Mouse (Mus musculus): ENCODE measurements around the gene Chpf2. TPM values are rescaled to one million over a fixed set of nuclear protein-coding genes. Genes with fewer than 3 reads are reported as not detected.

Chpf2 gene
- total RNA-seq, 2 experiments from 2014 or later: 34.5 to 39.7 TPM

GRCm38 (mm10) chr5:24589511-24590500, 3.3 kb downstream of the Chpf2 start:
- no peak for DNase-seq (ENCODE audit: low spot score in 2 of 2)

GRCm38 (mm10) chr5:24591268-24591721, 4.8 kb downstream of the Chpf2 start:
- DNase-seq (ENCODE audit: low spot score in 2 of 2): peak in 1 of 2 experiments; percentile 57

GRCm38 (mm10) chr5:24591796-24592470, 5.4 kb downstream of the Chpf2 start:
- DNase-seq (ENCODE audit: low spot score in 2 of 2): peak in 1 of 2 experiments; percentile 33

GRCm38 (mm10) chr5:24592471-24593160, 6.1 kb downstream of the Chpf2 start:
- no peak for DNase-seq (ENCODE audit: low spot score in 2 of 2)

GRCm38 (mm10) chr5:24593230-24593629, 6.7 kb downstream of the Chpf2 start:
- no peak for DNase-seq (ENCODE audit: low spot score in 2 of 2)

- no peak for DNase-seq (ENCODE audit: low spot score in 2 of 2)
Observed at GRCm38 (mm10) chr5:24593928-24594327, 7.4 kb downstream of the Chpf2 start.

GRCm38 (mm10) chr5:24594346-24594745, 7.8 kb downstream of the Chpf2 start:
- DNase-seq (ENCODE audit: low spot score in 2 of 2): no peak

- no peak for DNase-seq (ENCODE audit: low spot score in 2 of 2)
Observed at GRCm38 (mm10) chr5:24595261-24595660, 8.7 kb downstream of the Chpf2 start.

- no peak for DNase-seq (ENCODE audit: low spot score in 2 of 2)
Observed at GRCm38 (mm10) chr5:24595786-24596380, 9.3 kb downstream of the Chpf2 start.

GRCm38 (mm10) chr5:24596519-24597171, 10.1 kb downstream of the Chpf2 start:
- DNase-seq (ENCODE audit: low spot score in 2 of 2): no peak

- DNase-seq (ENCODE audit: low spot score in 2 of 2): peak; percentile 71 to 74
Observed at GRCm38 (mm10) chr5:24597221-24597728, 10.7 kb downstream of the Chpf2 start.

GRCm38 (mm10) chr5:24597901-24598569, 11.5 kb downstream of the Chpf2 start:
- no peak for DNase-seq (ENCODE audit: low spot score in 2 of 2)

- DNase-seq (ENCODE audit: low spot score in 2 of 2): peak; percentile 59 to 71
Observed at GRCm38 (mm10) chr5:24598570-24599006, 12.0 kb downstream of the Chpf2 start.

GRCm38 (mm10) chr5:24599137-24599536, 12.6 kb downstream of the Chpf2 start:
- DNase-seq (ENCODE audit: low spot score in 2 of 2): no peak

- no peak for DNase-seq (ENCODE audit: low spot score in 2 of 2)
Observed at GRCm38 (mm10) chr5:24600236-24600635, 13.7 kb downstream of the Chpf2 start.

- DNase-seq (ENCODE audit: low spot score in 2 of 2): peak in 1 of 2 experiments; percentile 35
Observed at GRCm38 (mm10) chr5:24601071-24601835, 14.7 kb downstream of the Chpf2 start.

- DNase-seq (ENCODE audit: low spot score in 2 of 2): peak; percentile 69 to 70
Observed at GRCm38 (mm10) chr5:24601911-24602750, 15.6 kb downstream of the Chpf2 start.

Measured in adrenal gland, adult 18-20 months (tissue).